Mouse (Mus musculus): ENCODE results near the gene Doxl2. TPM values are rescaled to one million over a fixed set of nuclear protein-coding genes. Genes with fewer than 3 reads are reported as not detected.

Doxl2 gene
- polyA plus RNA-seq, 1 experiment = not detected

GRCm38 (mm10) chr6:49007981-49008380, 33.2 kb downstream of the Doxl2 start:
- 0 out of 2 replicates have a peak, but pooled peaks cover 2% of the 10 kb centered on the region for H3K4me1 ChIP-seq (ENCODE audit: control insufficient read depth, insufficient read depth, low read length)
- H3K4me3 ChIP-seq (ENCODE audit: insufficient read depth, low read depth, low read length) = peak overlapping the region; percentile 25; the same call in 1 of the 2 replicates
- peak; percentile 89 for TF ChIP-seq CTCF (IDR thresholded peaks at IDR 0.05; ENCODE audit: insufficient read depth, low read depth, low read length)
- TF ChIP-seq POLR2A (IDR thresholded peaks at IDR 0.05; ENCODE audit: insufficient read depth, low read depth, low read length) = no peak
- WGBS = 1% methylated on average over 9 of the region's 9 CpGs
- no peak overlapping the region for H3K27ac ChIP-seq (ENCODE audit: insufficient read depth, low read depth, low read length)

GRCm38 (mm10) chr6:49008420-49009160, 33.8 kb downstream of the Doxl2 start:
- 0 out of 2 replicates have a peak, but pooled peaks cover 2% of the 10 kb centered on the region for H3K4me1 ChIP-seq (ENCODE audit: control insufficient read depth, insufficient read depth, low read length)
- 17% methylated on average over 13 of the region's 13 CpGs for WGBS
- H3K4me3 ChIP-seq (ENCODE audit: insufficient read depth, low read depth, low read length) = peak overlapping the region; percentile 25; the same call in 1 of the 2 replicates
- no peak for TF ChIP-seq CTCF (IDR thresholded peaks at IDR 0.05; ENCODE audit: insufficient read depth, low read depth, low read length)
- no peak for TF ChIP-seq POLR2A (IDR thresholded peaks at IDR 0.05; ENCODE audit: insufficient read depth, low read depth, low read length)
- H3K27ac ChIP-seq (ENCODE audit: insufficient read depth, low read depth, low read length) = no peak overlapping the region

GRCm38 (mm10) chr6:49009161-49009555, 34.4 kb downstream of the Doxl2 start:
- Histone ChIP-seq H3K27ac (ENCODE audit: insufficient read depth, low read depth, low read length) (no peak overlapping the region), H3K4me1 (ENCODE audit: control insufficient read depth, insufficient read depth, low read length) (0 out of 2 replicates have a peak, but pooled peaks cover 2% of the 10 kb centered on the region), H3K4me3 (ENCODE audit: insufficient read depth, low read depth, low read length) (no peak overlapping the region)
- TF ChIP-seq POLR2A (IDR thresholded peaks at IDR 0.05; ENCODE audit: insufficient read depth, low read depth, low read length) (no peak), CTCF (IDR thresholded peaks at IDR 0.05; ENCODE audit: insufficient read depth, low read depth, low read length) (no peak)
- WGBS = 20% methylated on average over 7 of the region's 7 CpGs

- 0 out of 2 replicates have a peak, but pooled peaks cover 2% of the 10 kb centered on the region for H3K4me1 ChIP-seq (ENCODE audit: control insufficient read depth, insufficient read depth, low read length)
- TF ChIP-seq POLR2A (IDR thresholded peaks at IDR 0.05; ENCODE audit: insufficient read depth, low read depth, low read length) = no peak
- TF ChIP-seq CTCF (IDR thresholded peaks at IDR 0.05; ENCODE audit: insufficient read depth, low read depth, low read length) = no peak
- H3K27ac ChIP-seq (ENCODE audit: insufficient read depth, low read depth, low read length) = no peak overlapping the region
- no peak overlapping the region for H3K4me3 ChIP-seq (ENCODE audit: insufficient read depth, low read depth, low read length)
- WGBS = 93% methylated on average over 1 of the region's 1 CpGs
These were observed 34.9 kb downstream of the Doxl2 start for GRCm38 (mm10) chr6:49009665-49010064.

- Histone ChIP-seq H3K4me1 (ENCODE audit: control insufficient read depth, insufficient read depth, low read length) (0 out of 2 replicates have a peak, but pooled peaks cover 2% of the 10 kb centered on the region), H3K4me3 (ENCODE audit: insufficient read depth, low read depth, low read length) (no peak overlapping the region), H3K27ac (ENCODE audit: insufficient read depth, low read depth, low read length) (no peak overlapping the region)
- 95% methylated on average over 5 of the region's 5 CpGs for WGBS
- TF ChIP-seq POLR2A (IDR thresholded peaks at IDR 0.05; ENCODE audit: insufficient read depth, low read depth, low read length) (no peak), CTCF (IDR thresholded peaks at IDR 0.05; ENCODE audit: insufficient read depth, low read depth, low read length) (no peak)
These were observed 36.4 kb downstream of the Doxl2 start for GRCm38 (mm10) chr6:49011191-49011590.

GRCm38 (mm10) chr6:49013023-49013422, 38.3 kb downstream of the Doxl2 start:
- H3K27ac ChIP-seq (ENCODE audit: insufficient read depth, low read depth, low read length) = no peak overlapping the region
- WGBS = 87% methylated on average over 4 of the region's 4 CpGs
- TF ChIP-seq POLR2A (IDR thresholded peaks at IDR 0.05; ENCODE audit: insufficient read depth, low read depth, low read length) (no peak), CTCF (IDR thresholded peaks at IDR 0.05; ENCODE audit: insufficient read depth, low read depth, low read length) (no peak)
- H3K4me3 ChIP-seq (ENCODE audit: insufficient read depth, low read depth, low read length) = no peak overlapping the region
- 0 out of 2 replicates have a peak, but pooled peaks cover 2% of the 10 kb centered on the region for H3K4me1 ChIP-seq (ENCODE audit: control insufficient read depth, insufficient read depth, low read length)

GRCm38 (mm10) chr6:49013458-49013857, 38.7 kb downstream of the Doxl2 start:
- WGBS = 89% methylated on average over 3 of the region's 3 CpGs
- Histone ChIP-seq H3K4me1 (ENCODE audit: control insufficient read depth, insufficient read depth, low read length) (0 out of 2 replicates have a peak, but pooled peaks cover 2% of the 10 kb centered on the region), H3K27ac (ENCODE audit: insufficient read depth, low read depth, low read length) (no peak overlapping the region), H3K4me3 (ENCODE audit: insufficient read depth, low read depth, low read length) (no peak overlapping the region)
- TF ChIP-seq POLR2A (IDR thresholded peaks at IDR 0.05; ENCODE audit: insufficient read depth, low read depth, low read length) = no peak
- TF ChIP-seq CTCF (IDR thresholded peaks at IDR 0.05; ENCODE audit: insufficient read depth, low read depth, low read length) = no peak

- Histone ChIP-seq H3K27ac (ENCODE audit: insufficient read depth, low read depth, low read length) (no peak overlapping the region), H3K4me1 (ENCODE audit: control insufficient read depth, insufficient read depth, low read length) (peaks cover 3% of the 10 kb centered on the region; the same call in 1 of the 2 replicates), H3K4me3 (ENCODE audit: insufficient read depth, low read depth, low read length) (no peak overlapping the region)
- 77% methylated on average over 12 of the region's 12 CpGs for WGBS
- no peak for TF ChIP-seq CTCF (IDR thresholded peaks at IDR 0.05; ENCODE audit: insufficient read depth, low read depth, low read length)
- no peak for TF ChIP-seq POLR2A (IDR thresholded peaks at IDR 0.05; ENCODE audit: insufficient read depth, low read depth, low read length)
These were observed 42.4 kb downstream of the Doxl2 start for GRCm38 (mm10) chr6:49017150-49017549.

- H3K4me3 ChIP-seq (ENCODE audit: insufficient read depth, low read depth, low read length) = no peak overlapping the region
- H3K4me1 ChIP-seq (ENCODE audit: control insufficient read depth, insufficient read depth, low read length) = peaks cover 3% of the 10 kb centered on the region; the same call in 1 of the 2 replicates
- WGBS = 97% methylated on average over 1 of the region's 1 CpGs
- H3K27ac ChIP-seq (ENCODE audit: insufficient read depth, low read depth, low read length) = no peak overlapping the region
- TF ChIP-seq CTCF (IDR thresholded peaks at IDR 0.05; ENCODE audit: insufficient read depth, low read depth, low read length) (no peak), POLR2A (IDR thresholded peaks at IDR 0.05; ENCODE audit: insufficient read depth, low read depth, low read length) (no peak)
These were observed 44.6 kb downstream of the Doxl2 start for GRCm38 (mm10) chr6:49019341-49019740.

Measured in olfactory bulb, adult 2 months (tissue).